Mouse (Mus musculus) layer of hippocampus, postnatal 10 days (tissue): ENCODE results near the gene Kif1b. TPM values are rescaled to one million over a fixed set of nuclear protein-coding genes. Genes with fewer than 3 reads are reported as not detected.
A peak's percentile ranks its signal among the peaks of the same experiment; 100 is the strongest.
"Not testable (repeated sequence)": the region's sequence is repeated elsewhere in the genome, so short reads cannot be mapped to it uniquely, and the experiment has no call there.

Experiments used
- DNase-seq, 2 experiments: peaks; one replicate each; pipeline ENCODE4 v3.0.0; 2021; ENCODE audit warnings: low spot score in 2 of 2
- total RNA-seq, 2 experiments: library from RNA; stranded (reverse); gene quantifications; 2 replicates each; pipeline ENCODE4 v1.2.3; 2021

Kif1b gene
- total RNA-seq, 2 experiments from 2014 or later: 402 to 413 TPM

- DNase-seq: no peak
Observed at GRCm38 (mm10) chr4:149277571-149277970, 29.9 kb downstream of the Kif1b start.

- DNase-seq: no peak
Observed at GRCm38 (mm10) chr4:149273128-149273527, 34.4 kb downstream of the Kif1b start.

GRCm38 (mm10) chr4:149270541-149270940 lies 37.0 kb downstream of the Kif1b start:
- DNase-seq: no peak

DNA sequence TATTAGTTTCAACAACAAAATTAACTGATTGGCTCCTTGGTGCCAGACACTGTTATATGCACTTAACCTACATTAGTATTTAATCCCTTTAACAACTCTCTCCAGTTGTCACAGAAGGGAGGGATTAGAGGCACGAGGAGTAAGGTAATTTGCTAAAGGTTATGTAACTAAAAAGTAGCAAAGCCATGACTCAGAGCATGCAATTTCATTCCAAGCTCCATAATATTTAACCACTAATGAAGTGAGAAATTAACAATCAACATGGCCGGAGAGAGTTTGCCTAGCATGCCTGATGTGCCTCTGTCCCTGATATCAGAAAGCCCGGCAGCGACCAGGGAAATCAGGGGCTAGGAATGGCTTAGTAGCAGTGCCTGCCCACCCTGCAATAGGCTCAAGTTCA lies 38.5 kb downstream of the Kif1b start:
- DNase-seq: no peak

GRCm38 (mm10) chr4:149264895-149265294 lies 42.6 kb downstream of the Kif1b start:
- no peak for DNase-seq

- no peak for DNase-seq
Observed at GRCm38 (mm10) chr4:149263218-149263617, 44.3 kb downstream of the Kif1b start.

- no peak for DNase-seq
Observed at GRCm38 (mm10) chr4:149261466-149261865, 46.0 kb downstream of the Kif1b start.

DNA sequence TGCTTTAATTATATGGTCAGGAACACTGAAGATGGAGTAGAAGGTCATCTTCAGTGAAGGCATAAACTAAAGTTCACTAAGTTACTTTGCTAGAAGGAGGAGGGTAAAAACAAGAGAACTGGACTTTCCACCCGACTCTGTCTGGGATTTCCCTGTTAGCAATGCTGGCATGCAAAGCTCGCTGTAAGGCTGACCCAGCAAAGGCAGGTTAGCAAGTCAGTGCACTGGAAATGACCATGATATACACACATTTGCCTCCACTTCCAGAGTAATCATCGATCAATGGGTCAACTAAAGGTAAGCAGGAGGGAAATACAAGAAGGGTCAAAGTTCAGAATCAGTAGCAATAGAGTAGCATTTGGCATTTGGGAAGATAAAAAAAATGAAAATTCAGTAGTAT lies 46.6 kb downstream of the Kif1b start:
- no peak for DNase-seq

- no peak for DNase-seq
Observed at GRCm38 (mm10) chr4:149259391-149260094, 48.0 kb downstream of the Kif1b start.

DNA sequence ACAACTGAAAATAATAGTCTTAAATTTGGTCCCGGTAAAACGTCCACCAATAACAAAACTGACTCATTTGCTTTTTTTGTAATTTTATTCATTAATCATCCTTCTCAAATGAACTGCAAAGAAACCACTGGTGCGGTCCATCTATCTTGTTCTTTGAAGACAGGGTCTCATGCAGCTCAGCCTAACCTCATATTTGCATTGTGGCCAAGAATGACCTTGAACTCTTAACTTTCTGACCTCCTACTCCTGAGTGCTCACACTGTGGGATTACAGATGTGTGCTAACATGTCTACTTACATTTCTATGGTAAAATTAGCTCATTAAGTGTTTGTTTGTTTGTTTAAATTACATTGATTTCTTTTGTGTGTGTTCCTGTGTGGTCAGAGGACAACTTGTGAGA lies 48.6 kb downstream of the Kif1b start:
- no peak for DNase-seq

GRCm38 (mm10) chr4:149256511-149257300 lies 50.8 kb downstream of the Kif1b start:
- no peak for DNase-seq

DNA sequence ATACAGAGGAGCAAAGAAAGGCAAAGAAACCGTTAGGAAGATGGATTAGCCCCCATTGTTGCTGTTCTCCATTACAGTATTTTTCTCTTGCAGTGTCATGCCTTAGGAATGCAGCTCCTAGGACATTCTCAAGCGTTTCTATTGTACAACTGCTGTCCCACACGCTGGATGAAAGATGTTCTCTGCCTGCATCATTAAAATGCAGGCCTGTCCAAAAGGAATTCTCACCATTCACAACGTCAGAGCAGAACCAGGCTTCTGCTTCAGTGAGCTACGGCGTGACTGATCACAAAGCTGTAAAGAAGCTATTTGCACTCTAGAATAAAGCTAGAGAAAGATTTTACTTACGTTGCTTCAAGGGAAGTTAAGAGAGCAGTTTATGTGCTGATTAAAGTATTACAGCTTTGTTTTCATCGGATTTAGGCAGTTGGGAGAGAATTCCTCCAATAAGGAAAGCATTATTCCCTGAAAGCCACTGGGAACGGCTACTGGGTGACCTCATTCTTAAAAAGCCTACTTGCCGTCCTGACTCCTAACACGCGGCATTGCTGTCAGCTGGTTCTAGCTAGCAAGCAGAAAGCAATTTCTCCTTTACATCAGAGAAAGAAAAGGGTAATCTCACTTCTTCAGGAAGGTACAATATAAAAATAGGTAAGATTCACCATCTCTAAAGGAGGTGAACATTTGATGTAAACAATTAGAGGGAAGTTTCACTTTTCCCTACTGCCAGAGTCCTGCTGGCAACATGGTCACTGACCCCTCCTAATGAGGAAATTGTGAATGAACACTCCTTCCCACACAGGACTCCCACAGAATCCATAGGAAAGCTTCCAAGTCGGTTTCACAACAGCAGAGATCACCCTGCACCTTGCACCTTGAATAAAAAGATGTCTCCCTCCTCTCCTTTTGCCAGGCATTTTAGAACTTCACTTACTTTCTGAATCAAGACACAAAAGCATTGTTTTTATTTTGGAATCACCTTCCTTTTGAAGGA lies 51.9 kb downstream of the Kif1b start:
- DNase-seq: no peak

GRCm38 (mm10) chr4:149254827-149255226 lies 52.7 kb downstream of the Kif1b start:
- DNase-seq: no peak

DNA sequence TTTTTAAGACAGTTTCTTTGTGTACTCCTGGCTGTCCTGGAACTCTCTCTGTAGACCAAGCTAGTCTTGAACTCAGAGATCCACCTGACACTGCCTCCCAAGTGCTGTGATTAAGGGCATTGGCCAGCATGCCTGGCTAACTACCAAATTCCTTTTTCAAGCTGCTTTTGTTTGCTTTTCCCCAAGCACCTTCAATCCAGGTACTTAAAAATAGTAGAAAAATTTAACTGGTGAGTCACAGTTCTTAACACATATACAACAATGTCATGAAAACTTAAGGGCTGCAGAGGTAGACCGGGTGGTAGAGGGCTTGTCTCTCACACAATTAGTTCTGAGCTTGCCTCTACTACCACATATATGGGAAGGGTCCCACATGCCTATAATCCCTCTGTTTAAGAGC lies 58.2 kb downstream of the Kif1b start:
- no peak for DNase-seq

GRCm38 (mm10) chr4:149247772-149248171 lies 59.7 kb downstream of the Kif1b start:
- DNase-seq: no peak

DNA sequence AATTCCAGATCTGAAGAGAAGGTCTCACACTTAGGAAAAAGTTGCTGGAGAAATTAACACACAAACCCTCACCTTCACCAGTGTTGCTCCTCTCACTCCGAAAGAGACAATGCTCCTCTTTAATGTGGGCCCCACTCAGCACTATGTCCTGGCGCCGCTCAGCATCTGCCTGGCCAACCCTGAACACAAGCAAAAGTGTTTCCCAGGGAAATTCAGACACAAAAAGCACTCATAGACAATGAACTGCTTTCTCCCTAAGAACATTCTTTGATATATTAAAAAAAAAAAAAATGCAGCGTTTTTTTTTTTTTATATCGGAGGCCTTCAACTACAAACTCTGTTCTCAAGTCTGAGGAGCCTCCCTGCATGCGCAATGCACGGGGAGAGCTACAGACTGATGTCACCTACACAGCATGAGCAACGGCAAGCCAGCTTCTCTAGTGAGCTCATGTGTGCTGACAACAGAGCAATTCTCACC lies 60.3 kb downstream of the Kif1b start:
- DNase-seq: peak in 1 of 2 experiments; percentile 49

DNA sequence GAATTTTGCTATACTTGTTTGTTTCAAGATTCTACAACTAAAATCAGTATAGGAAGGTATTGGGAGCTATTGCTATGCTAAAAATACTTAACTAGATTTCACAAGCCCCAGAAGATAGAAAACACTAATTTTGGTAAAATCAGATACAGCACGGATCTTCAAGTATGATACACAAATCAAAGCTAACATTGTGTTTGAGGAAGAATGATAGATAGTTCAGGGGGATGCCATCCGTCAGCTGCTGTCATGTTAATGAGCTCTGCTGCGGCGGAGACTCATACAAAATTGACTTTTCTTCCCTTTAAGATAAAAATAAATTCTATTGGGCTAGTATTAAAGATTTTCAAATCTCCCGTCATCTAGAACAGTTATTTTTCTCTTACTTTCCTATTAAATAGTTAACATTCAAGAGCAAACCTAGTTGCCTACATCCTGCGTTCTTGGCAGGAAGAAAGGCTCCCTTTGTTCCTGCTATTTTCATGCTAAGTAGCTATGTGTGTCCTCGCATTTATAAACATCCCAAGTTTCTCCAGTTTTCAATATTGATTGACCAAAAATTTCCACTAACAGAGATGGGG lies 60.8 kb downstream of the Kif1b start:
- no peak for DNase-seq

DNA sequence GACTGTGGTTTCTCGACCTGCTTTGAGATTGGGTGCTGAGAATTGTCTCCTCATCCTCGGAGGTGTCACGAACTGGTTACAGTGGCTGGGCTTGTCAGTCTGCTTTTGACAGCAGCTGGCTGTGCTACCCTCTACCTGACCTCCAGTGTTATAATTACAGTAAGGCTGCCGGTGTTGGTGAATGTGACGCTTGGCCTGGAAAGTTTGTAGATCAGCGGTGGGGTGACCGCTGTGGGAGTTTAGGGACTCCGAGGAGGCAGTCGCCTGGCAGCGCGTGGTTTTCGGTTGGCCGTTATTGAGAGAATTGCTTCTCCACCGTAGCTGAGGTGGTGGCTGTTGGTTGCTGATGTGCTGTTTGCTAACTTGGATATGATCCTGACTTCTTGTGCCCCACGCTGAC lies 70.5 kb downstream of the Kif1b start:
- no peak for DNase-seq

DNA sequence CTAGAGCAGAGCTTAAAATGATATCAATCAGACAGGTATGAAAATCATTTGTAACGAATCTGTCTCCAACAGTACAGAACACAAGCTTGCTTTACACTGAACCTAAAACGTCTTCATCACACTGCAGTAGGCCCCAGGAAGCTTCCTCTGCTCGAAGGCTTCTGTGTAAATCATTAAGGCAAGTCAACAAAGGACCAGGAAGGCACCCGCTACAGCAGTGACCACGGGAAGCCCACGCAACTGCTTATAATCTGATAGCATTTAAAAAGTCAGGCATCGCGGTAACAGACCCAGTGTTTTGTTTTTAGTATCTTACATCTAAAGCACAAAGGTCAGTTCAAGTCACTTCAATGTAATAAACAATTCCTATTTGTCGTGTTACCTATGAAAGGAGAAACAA lies 73.6 kb downstream of the Kif1b start:
- DNase-seq: no peak

DNA sequence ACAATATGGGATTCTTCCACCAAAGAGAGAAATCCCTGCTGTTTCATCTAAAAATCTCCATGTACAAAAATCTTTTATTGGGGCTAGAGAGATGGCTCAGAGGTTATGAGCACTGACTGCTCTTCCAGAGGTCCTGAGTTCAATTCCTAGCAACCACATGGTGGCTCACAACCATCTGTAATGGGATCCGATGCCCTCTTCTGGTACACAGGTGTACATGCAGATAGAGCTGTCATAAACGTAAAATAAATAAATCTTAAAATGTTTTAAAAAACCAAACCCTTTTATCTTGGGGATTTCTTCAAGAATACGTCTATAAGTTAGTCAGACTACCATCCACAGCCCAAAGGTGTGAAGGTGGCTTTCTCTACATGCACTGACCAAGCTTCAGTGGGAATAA lies 78.8 kb downstream of the Kif1b start:
- not testable (repeated sequence) for DNase-seq

GRCm38 (mm10) chr4:149228256-149228655 lies 79.2 kb downstream of the Kif1b start:
- no peak for DNase-seq
